ENCODE assay signal across 25 mouse cellular contexts in the genomic region with DNA sequence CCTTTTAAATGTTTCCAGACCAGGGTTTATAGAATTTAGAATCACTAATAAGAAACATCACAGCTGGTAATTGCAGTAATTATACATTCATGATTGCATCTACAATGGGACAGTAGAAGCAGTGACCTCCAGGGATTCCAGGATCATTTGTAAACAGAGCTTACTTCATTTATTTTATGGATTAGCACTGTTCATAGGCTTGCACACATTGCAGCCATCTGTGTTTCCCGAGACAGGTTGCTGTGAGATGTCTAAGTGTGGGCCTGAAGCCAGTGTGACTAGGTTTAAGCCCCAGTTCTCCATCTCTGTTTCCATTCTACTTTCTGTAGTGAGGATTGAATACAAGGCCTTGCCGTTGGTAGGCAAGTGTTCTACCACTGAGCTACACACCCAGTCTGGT.
"Had no signal": no experiment of that assay in that cellular context is flagged by ENCODE, and none has a peak within 500 bp of the region (broad histone marks: within the 10 kb centered on the region; RNA-seq: fewer than 3 reads in every experiment).

No protein-coding gene starts in this region.

- H3K27ac ChIP-seq: heart, adult 2 months; heart, embryonic 13.5 days; heart, embryonic 15.5 days; hindbrain, embryonic 12.5 days; hindbrain, embryonic 15.5 days; hindbrain, postnatal 0 days; kidney, embryonic 15.5 days; kidney, postnatal 0 days; limb, embryonic 10.5 days; limb, embryonic 12.5 days had no signal

- H3K27me3 ChIP-seq: heart, embryonic 13.5 days; heart, embryonic 15.5 days; hindbrain, embryonic 12.5 days; hindbrain, embryonic 15.5 days; kidney, embryonic 15.5 days; limb, embryonic 12.5 days had no signal

- ATAC-seq: forebrain, postnatal 0 days; hindbrain, postnatal 0 days; intestine, embryonic 16.5 days had no signal

- DNase-seq: forebrain, postnatal 0 days; gastrocnemius, postnatal 14 days; gastrocnemius, postnatal 36 days; heart, adult 11 months; heart, adult 2 months; heart, postnatal 14 days; heart, postnatal 36 days; kidney, adult 11 months; kidney, adult 2 months; kidney, adult 9 months; kidney, postnatal 14 days; kidney, postnatal 36 days; layer of hippocampus, adult 9-11 months; layer of hippocampus, postnatal 36 days had no signal

- H3K9me3 ChIP-seq: heart, embryonic 13.5 days; heart, embryonic 15.5 days; hindbrain, embryonic 12.5 days; hindbrain, embryonic 15.5 days; kidney, embryonic 15.5 days; limb, embryonic 10.5 days; limb, embryonic 12.5 days had no signal

- H3K4me1 ChIP-seq: heart, embryonic 13.5 days; heart, embryonic 15.5 days; hindbrain, embryonic 12.5 days; hindbrain, embryonic 15.5 days; kidney, embryonic 15.5 days; limb, embryonic 10.5 days; limb, embryonic 12.5 days had no signal

- H3K4me2 ChIP-seq: heart, embryonic 11.5 days; heart, embryonic 13.5 days; heart, embryonic 15.5 days; hindbrain, embryonic 12.5 days; hindbrain, embryonic 15.5 days; kidney, embryonic 15.5 days; limb, embryonic 12.5 days had no signal

- H3K9ac ChIP-seq: forebrain, postnatal 0 days; heart, embryonic 13.5 days; heart, embryonic 15.5 days; hindbrain, embryonic 12.5 days; hindbrain, embryonic 15.5 days; kidney, embryonic 15.5 days; limb, embryonic 12.5 days had no signal

- H3K4me3 ChIP-seq: heart, adult 2 months; heart, embryonic 13.5 days; heart, embryonic 15.5 days; hindbrain, embryonic 12.5 days; hindbrain, embryonic 15.5 days; kidney, embryonic 15.5 days; limb, embryonic 10.5 days; limb, embryonic 12.5 days had no signal

- H3K36me3 ChIP-seq: heart, embryonic 13.5 days; heart, embryonic 15.5 days; hindbrain, embryonic 12.5 days; hindbrain, embryonic 15.5 days; kidney, embryonic 15.5 days; limb, embryonic 10.5 days; limb, embryonic 12.5 days had no signal
